Mouse (Mus musculus) cerebellum, adult 11-12 months (tissue): ENCODE measurements around the gene Mrgprf.

Source experiments
- DNase-seq: peaks from one replicate; pipeline ENCODE4 v3.0.0; 2022

The Mrgprf gene

GRCm38 (mm10) chr7:145301341-145302005 is 845 bp downstream of the Mrgprf start:
- DNase-seq, result peak; percentile 83

DNA sequence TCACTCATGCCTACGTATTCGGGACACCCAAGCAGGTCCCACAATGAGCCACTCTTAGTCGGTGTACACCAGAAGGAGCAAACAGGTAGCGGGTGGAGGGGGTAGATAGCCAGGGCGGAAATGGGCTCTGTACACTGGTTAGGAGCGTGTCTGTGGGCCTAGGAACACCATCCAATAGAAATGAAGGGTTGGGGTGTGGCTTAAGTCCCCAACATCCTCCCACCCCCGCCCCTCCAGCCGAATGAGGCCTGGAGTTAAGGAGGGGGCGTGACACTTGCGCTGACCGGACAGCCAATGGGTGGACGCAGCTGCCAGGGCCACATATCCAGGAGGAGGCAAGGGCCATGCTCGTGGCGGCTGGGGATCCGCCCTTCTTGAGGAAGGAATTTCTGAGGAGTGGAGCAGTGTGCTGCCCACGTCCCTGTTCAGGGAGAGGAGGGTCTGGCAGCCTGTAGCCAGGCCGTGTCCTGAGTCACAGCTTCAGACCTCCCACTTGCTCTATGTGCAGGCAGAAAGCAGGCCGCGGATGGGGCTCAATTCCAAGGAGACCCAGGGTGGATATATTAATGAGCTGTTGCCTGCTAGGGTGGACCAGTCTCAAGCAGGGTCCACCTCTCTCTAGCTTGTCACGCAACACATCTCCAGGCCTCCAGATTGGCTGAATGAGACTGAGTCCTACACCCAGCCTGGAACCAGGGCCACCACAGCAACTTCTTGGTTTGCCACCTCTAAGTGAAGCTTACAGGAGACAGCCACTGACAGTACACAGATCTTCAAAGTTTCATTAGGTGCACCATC is 2.1 kb downstream of the Mrgprf start:
- peak; percentile 93 for DNase-seq

DNA sequence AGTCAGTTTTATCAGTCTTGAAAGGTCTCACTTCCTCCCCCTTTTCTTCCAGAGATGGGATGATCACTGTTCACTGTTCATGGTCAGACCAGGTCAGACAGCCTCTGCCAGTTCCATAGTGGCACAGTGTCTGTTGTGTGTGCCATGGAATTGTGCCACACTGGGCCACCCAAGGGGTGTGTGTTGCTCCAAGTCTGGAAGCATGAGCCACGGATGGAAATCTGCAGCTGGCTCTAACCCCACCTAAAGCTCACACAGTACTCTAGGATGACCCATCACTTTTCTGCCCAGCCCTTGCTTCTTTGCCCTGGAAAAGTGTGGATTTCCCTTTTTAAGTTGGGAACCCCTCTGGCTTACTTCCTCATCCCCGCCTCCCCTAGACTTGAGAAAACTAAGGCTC is 3.5 kb downstream of the Mrgprf start:
- DNase-seq, result peak; percentile 58

GRCm38 (mm10) chr7:145307636-145308035 is 7.0 kb downstream of the Mrgprf start:
- DNase-seq, result peak; percentile 45

GRCm38 (mm10) chr7:145308061-145308675 is 7.5 kb downstream of the Mrgprf start:
- peak; percentile 75 for DNase-seq

DNA sequence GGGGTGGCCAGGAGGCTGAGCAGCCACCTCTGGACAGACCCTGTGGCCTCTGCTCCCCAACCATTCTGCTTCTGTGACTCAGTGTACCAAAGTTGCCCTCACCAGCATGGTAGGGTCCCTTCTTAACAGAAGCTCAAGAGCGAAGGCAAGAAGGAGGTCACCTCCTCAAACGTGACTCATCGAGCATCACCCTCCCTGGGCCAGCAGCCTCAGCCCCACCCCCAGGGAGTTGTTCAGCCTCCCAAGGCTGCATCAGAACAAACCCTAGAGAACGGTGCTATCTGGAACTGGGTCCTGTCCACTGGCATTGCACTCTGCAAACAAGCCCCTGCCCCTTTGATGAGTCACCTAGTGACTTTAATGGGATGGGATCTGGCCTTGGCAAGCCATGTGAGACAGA is 8.2 kb downstream of the Mrgprf start:
- DNase-seq, result peak; percentile 60

DNA sequence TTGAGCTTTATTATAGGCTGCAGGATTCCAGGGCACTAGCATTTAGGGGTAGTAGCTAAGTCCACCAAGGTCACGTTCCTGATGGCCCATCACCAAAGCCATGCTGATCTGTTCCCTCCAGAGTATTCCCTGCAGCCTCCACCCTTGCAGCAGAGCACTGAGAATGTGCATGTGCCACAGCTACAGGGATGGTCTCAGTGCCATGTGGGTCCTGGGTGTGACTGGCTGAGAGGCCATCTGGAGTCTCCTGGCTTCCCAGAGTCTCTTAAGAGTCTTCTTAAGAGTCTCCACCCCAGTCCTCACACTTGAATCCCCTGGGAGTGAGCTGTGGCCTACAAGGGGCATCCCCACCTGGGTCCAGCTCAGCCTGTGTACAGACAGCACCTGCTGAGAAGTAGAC is 9.2 kb downstream of the Mrgprf start:
- DNase-seq, result peak; percentile 53

- no peak for DNase-seq
These were observed 9.9 kb downstream of the Mrgprf start for GRCm38 (mm10) chr7:145310526-145310925.

DNA sequence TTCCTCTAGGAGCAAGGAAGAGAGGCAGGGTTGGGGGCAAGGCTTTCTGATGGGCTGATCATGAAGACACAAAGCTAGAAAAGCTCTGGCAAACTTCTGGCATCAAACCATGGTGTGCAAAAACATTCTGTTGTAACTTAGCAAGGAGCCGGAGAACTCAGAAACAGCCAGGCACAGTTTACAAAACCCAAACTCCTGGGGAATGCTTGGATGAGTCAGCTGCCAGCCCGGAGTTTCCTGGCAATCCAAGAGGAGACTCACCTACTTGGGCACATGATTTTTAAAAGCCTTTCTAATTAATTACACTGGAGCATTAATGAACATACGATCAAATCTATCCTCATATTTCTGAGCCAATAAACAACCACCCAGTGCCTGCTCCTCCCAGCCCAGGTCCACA is 11.5 kb downstream of the Mrgprf start:
- DNase-seq, result peak; percentile 34

DNA sequence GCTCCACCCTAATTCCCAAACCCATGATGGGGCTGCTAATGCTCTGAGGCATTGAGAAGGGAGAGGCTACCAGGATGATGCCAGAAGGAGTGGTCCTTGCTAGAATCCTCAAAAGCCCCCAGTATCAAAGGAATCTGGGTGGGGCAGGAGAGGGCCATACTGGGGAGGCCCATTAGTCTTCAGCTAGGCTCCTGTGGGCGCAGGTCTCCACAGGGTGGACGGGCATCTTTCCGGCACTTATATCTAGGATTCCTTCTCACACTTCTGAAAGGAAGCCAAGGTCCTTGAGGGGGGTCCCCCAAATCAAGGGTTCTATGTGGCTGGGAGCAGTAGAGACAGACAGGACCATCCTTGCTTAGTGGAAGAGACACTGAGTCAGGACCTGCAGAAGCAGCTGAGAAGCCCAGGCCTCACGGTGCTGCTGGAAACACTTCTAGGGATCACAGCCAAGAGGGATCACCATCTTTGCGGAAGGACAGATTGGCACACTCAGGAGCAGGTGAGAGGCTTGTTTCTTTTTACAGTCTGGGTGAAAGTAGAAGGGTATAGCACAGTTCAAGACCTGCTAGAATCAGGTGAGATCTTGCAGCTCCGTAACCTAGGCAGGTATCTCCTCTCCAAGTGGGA is 14.3 kb downstream of the Mrgprf start, which contains the start of gene Mrgprd:
TSS of gene Mrgprd (plus strand) at position 51 of the 627 bp plus-strand sequence.
- DNase-seq, result peak; percentile 59

DNA sequence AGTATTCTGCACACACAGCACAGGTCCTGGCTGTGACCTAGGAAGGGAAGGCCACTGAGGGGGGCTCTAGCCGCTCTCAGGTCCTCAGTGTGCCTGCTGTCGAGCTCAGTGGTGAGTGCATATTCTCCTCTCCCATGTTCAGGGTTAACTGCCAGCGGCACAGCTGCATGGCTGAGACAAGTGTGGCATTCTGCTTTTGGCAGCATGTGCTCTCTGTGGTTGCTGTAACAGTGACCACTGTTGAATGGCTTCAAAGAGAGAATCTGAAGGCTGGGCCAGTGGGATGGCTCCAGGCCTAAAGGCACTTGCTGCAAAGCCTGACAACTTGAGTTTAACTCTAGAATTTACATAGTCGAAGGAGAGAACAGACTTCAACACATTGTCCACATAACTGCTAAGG is 16.9 kb downstream of the Mrgprf start:
- peak; percentile 46 for DNase-seq

DNA sequence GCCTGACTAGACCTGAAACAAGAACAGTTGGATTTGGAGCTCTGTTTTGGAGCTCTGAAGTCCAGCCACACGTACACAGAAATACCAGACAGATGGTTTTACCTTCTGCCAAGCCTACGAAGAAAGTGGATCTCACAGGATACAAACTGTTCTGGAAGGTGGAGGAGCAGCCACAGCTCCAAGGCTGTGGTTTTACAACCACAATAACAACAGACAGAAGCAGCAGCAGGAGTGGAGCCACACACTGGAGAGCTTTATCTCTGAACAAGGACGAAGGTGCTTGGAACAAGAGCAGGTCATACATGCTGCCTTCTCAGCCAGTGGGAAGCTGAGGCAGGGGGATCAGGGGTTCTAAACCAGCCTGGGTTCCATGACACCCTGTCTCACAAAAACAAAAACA is 18.9 kb downstream of the Mrgprf start:
- DNase-seq, result peak; percentile 85

GRCm38 (mm10) chr7:145323607-145324006 is 23.0 kb downstream of the Mrgprf start:
- peak; percentile 34 for DNase-seq

GRCm38 (mm10) chr7:145325697-145326096 is 25.1 kb downstream of the Mrgprf start:
- no peak for DNase-seq

DNA sequence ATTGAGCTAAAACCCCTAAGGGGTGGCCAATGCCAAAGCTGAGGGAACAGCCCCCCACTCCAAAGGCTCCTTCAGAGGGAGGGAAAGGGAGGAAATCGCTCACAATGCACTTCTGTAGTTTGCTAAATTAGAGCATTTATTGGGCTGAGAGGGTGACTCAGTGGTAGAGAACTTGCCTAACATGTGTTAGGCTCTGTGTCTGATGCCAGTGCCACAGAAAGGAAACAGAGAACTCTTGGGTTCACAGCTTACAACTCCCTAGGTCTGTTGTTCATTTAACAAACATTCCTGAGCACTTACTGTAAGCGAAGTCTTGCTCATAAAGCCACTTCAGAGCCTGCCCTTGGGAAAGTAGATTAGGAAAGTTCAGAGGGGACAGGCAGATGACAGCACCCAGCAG is 29.4 kb downstream of the Mrgprf start:
- no peak for DNase-seq

- DNase-seq, result peak; percentile 33
These were observed 30.0 kb downstream of the Mrgprf start for GRCm38 (mm10) chr7:145330641-145331040.

DNA sequence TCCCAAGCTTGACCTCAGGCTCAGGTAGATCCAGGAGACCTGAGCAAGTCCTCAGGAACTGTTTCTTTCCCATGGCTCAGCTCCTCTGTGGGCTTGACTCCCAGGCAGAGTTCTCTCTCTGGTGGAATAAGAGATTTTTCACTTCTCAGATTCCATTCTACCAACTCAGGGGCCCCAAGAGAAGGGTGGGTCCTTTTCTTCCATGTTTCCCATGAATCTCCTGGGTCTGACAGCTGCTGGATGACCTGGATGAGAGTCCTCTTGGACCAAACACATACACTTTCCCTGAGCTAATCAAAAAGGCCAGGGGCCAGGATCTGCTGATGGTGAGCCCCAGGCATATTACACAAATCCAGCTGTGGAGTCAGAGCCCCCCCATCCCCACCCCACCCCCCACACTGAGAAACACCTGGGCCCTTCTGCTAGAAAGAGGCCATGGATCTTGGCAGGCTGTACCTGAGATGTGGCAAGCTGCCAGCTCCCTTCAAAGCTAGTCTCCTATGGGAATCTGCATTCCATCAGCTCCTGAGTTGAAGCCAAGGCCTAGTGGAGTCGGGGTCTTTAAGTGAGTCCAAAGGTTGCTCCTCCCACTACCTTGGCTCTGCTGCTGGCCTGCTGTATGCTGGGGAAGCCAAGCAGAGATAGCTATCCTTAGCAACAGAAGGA is 31.9 kb downstream of the Mrgprf start:
- DNase-seq, result peak; percentile 82

DNA sequence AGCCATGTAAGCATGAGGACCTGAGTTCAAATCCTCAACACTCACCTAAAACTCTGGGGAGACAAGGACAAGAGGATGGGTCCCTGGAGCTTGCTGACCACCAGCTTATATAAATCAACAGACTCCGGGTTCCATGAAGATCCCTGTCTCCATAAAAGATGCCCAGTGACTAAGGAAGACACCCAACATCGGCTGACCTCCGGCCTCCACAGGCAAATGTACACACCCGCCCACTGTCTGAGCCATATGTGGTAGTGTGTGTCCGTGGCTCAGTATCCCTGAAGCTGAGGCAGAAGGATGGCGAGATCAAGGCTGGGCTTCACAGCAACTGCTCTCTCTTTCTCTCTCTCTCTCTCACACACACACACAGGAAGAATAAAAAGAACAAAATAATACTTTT is 33.3 kb downstream of the Mrgprf start:
- DNase-seq, result peak; percentile 44

DNA sequence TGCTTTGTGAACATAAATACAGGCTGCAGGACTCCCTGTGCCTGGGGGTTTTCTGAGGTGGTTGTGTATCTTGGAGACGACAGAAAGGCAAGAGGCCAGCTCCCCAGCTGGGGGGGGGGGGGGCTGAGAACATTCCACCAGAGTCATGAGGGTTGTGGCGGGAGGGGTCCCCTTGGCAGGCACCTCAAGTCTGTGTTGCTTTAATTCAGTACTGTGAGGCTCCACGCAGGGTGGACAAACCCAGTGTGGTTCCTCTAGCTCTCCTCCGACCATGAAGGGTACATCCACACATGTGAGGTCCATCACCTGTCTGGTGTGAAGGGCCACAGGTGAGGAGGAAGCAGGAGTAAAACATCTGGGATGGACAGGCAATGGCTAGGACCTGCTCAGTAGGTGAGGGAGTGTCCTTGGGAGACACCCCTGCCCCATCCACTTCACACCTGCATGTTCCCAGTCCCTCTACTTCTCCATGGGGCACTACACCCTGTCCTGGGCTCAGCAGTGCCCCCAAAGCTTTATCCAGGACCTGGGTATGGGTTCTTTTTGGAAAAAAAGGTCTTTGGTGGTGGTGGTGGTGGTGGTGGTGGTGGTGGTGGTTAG is 33.9 kb downstream of the Mrgprf start:
- peak; percentile 78 for DNase-seq

DNA sequence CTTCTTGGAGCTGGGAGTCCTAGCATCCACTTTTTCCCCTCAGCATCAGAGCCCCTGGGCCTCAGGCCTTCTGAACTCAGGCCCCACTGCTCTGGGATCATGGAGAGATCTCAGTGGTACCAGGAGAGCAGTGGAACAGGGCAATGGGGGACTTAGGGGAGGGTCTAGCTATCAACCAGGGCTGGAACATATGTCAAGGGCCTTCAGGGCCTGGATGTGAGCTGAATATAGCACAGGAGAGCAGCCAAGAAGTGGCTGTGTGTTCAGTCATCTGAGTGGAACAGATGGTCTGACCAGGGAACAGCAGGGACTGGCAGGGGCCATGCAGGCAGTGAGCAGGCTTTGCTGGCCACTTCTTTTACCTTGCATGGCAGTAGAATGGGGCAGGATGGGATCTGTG is 34.6 kb downstream of the Mrgprf start:
- peak; percentile 98 for DNase-seq

- peak; percentile 87 for DNase-seq
These were observed 35.1 kb downstream of the Mrgprf start for GRCm38 (mm10) chr7:145335616-145336332.

DNA sequence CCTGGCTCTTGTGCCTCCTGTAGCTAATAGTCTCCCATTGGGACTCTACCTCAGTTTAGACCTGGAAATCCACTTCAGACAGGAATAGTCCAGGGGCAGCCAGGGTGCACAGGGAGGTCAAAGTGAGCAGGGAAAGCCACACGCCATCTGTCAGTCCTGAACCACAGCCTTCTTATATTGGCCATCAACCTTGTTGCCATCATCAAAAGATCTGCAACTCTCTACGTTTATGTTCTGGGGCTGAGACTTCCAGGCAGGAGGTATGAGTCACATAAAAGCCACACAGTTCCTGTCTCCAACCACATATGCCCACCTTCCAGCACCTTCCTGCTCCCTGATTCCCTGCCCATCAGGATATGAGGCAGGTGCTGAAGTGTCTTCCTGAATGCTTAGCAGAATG is 37.3 kb downstream of the Mrgprf start:
- peak; percentile 69 for DNase-seq
